Mouse (Mus musculus): ENCODE data around the gene Adgre5. TPM values are rescaled to one million over a fixed set of nuclear protein-coding genes. Genes with fewer than 3 reads are reported as not detected.

Adgre5 gene
- total and polyA plus RNA-seq, 2 experiments from 2014 or later: 9.2 to 9.9 TPM

- no peaks in the 10 kb centered on the region for H3K27me3 ChIP-seq (ENCODE audit: insufficient read depth, low read length)
- no peak overlapping the region for H3K4me3 ChIP-seq (ENCODE audit: low read depth, low read length)
- 89% methylated on average over 2 of the region's 2 CpGs for WGBS
- no peak overlapping the region for H3K27ac ChIP-seq (ENCODE audit: low read depth, low read length)
- ATAC-seq: no peak
- no peaks in the 10 kb centered on the region for H3K36me3 ChIP-seq (ENCODE audit: insufficient read depth)
- no peak overlapping the region for H3K9ac ChIP-seq
- TF ChIP-seq CTCF (IDR thresholded peaks at IDR 0.05; ENCODE audit: low read depth): no peak
- no peaks in the 10 kb centered on the region for H3K9me3 ChIP-seq (ENCODE audit: low read length)
- no peak overlapping the region for H3K4me2 ChIP-seq (ENCODE audit: low read depth)
- no peak for DNase-seq
- no peaks in the 10 kb centered on the region for H3K4me1 ChIP-seq (ENCODE audit: insufficient read depth)
Observed at GRCm38 (mm10) chr8:83774221-83774620, 33.1 kb upstream of the Adgre5 start.

- ATAC-seq (no peak), DNase-seq (no peak)
- no peaks in the 10 kb centered on the region for H3K36me3 ChIP-seq (ENCODE audit: insufficient read depth)
- TF ChIP-seq CTCF (IDR thresholded peaks at IDR 0.05; ENCODE audit: low read depth): no peak
- no peak overlapping the region for H3K27ac ChIP-seq (ENCODE audit: low read depth, low read length)
- H3K4me1 ChIP-seq (ENCODE audit: insufficient read depth): no peaks in the 10 kb centered on the region
- no peak overlapping the region for H3K9ac ChIP-seq
- peak overlapping the region; percentile 35; the same call in 1 of the 2 replicates for H3K4me3 ChIP-seq (ENCODE audit: low read depth, low read length)
- H3K27me3 ChIP-seq (ENCODE audit: insufficient read depth, low read length): no peaks in the 10 kb centered on the region
- H3K9me3 ChIP-seq (ENCODE audit: low read length): no peaks in the 10 kb centered on the region
- peak overlapping the region; percentile 56 for H3K4me2 ChIP-seq (ENCODE audit: low read depth)
- WGBS: 47% methylated on average over 6 of the region's 6 CpGs
Observed at GRCm38 (mm10) chr8:83773452-83773846, 32.3 kb upstream of the Adgre5 start.

GRCm38 (mm10) chr8:83772701-83773451 is 31.8 kb upstream of the Adgre5 start:
- TF ChIP-seq CTCF (IDR thresholded peaks at IDR 0.05; ENCODE audit: low read depth): no peak
- ATAC-seq (peak; percentile 76), DNase-seq (peak; percentile 43)
- Histone ChIP-seq H3K36me3 (ENCODE audit: insufficient read depth) (no peaks in the 10 kb centered on the region), H3K27ac (ENCODE audit: low read depth, low read length) (no peak overlapping the region), H3K4me2 (ENCODE audit: low read depth) (peak overlapping the region; percentile 56), H3K4me1 (ENCODE audit: insufficient read depth) (no peaks in the 10 kb centered on the region), H3K9me3 (ENCODE audit: low read length) (no peaks in the 10 kb centered on the region), H3K4me3 (ENCODE audit: low read depth, low read length) (peak overlapping the region; percentile 35), H3K9ac (0 out of 2 replicates have a peak overlapping the region, but pooled peaks have one; percentile 2), H3K27me3 (ENCODE audit: insufficient read depth, low read length) (no peaks in the 10 kb centered on the region)
- WGBS: 8% methylated on average over 25 of the region's 25 CpGs

GRCm38 (mm10) chr8:83771791-83772190 is 30.7 kb upstream of the Adgre5 start:
- ATAC-seq (no peak), DNase-seq (no peak)
- 74% methylated on average over 4 of the region's 4 CpGs for WGBS
- Histone ChIP-seq H3K27me3 (ENCODE audit: insufficient read depth, low read length) (no peaks in the 10 kb centered on the region), H3K36me3 (ENCODE audit: insufficient read depth) (no peaks in the 10 kb centered on the region), H3K9me3 (ENCODE audit: low read length) (no peaks in the 10 kb centered on the region), H3K27ac (ENCODE audit: low read depth, low read length) (no peak overlapping the region), H3K4me1 (ENCODE audit: insufficient read depth) (no peaks in the 10 kb centered on the region), H3K4me3 (ENCODE audit: low read depth, low read length) (no peak overlapping the region), H3K4me2 (ENCODE audit: low read depth) (no peak overlapping the region), H3K9ac (no peak overlapping the region)
- TF ChIP-seq CTCF (IDR thresholded peaks at IDR 0.05; ENCODE audit: low read depth): no peak

- no peaks in the 10 kb centered on the region for H3K27me3 ChIP-seq (ENCODE audit: insufficient read depth, low read length)
- WGBS: 79% methylated on average over 2 of the region's 2 CpGs
Observed at GRCm38 (mm10) chr8:83770669-83771068, 29.5 kb upstream of the Adgre5 start.

GRCm38 (mm10) chr8:83769720-83770119 is 28.6 kb upstream of the Adgre5 start:
- Histone ChIP-seq H3K4me2 (ENCODE audit: low read depth) (no peak overlapping the region), H3K9ac (no peak overlapping the region), H3K9me3 (ENCODE audit: low read length) (no peaks in the 10 kb centered on the region), H3K27ac (ENCODE audit: low read depth, low read length) (no peak overlapping the region), H3K36me3 (ENCODE audit: insufficient read depth) (no peaks in the 10 kb centered on the region), H3K4me1 (ENCODE audit: insufficient read depth) (no peaks in the 10 kb centered on the region), H3K4me3 (ENCODE audit: low read depth, low read length) (no peak overlapping the region), H3K27me3 (ENCODE audit: insufficient read depth, low read length) (no peaks in the 10 kb centered on the region)
- DNase-seq (no peak), ATAC-seq (no peak)
- TF ChIP-seq CTCF (IDR thresholded peaks at IDR 0.05; ENCODE audit: low read depth): no peak
- 76% methylated on average over 7 of the region's 7 CpGs for WGBS

More at GRCm38 (mm10) chr8:83770669-83771068, 29.5 kb upstream of the Adgre5 start:
- Histone ChIP-seq H3K9me3 (ENCODE audit: low read length) (no peaks in the 10 kb centered on the region), H3K36me3 (ENCODE audit: insufficient read depth) (no peaks in the 10 kb centered on the region), H3K9ac (no peak overlapping the region), H3K4me2 (ENCODE audit: low read depth) (no peak overlapping the region), H3K4me1 (ENCODE audit: insufficient read depth) (no peaks in the 10 kb centered on the region), H3K4me3 (ENCODE audit: low read depth, low read length) (no peak overlapping the region), H3K27ac (ENCODE audit: low read depth, low read length) (no peak overlapping the region)
- DNase-seq (no peak), ATAC-seq (no peak)
- TF ChIP-seq CTCF (IDR thresholded peaks at IDR 0.05; ENCODE audit: low read depth): no peak

- Histone ChIP-seq H3K36me3 (ENCODE audit: insufficient read depth) (no peaks in the 10 kb centered on the region), H3K4me3 (ENCODE audit: low read depth, low read length) (no peak overlapping the region), H3K27me3 (ENCODE audit: insufficient read depth, low read length) (no peaks in the 10 kb centered on the region), H3K4me1 (ENCODE audit: insufficient read depth) (no peaks in the 10 kb centered on the region), H3K9ac (no peak overlapping the region), H3K4me2 (ENCODE audit: low read depth) (no peak overlapping the region), H3K9me3 (ENCODE audit: low read length) (no peaks in the 10 kb centered on the region), H3K27ac (ENCODE audit: low read depth, low read length) (no peak overlapping the region)
- TF ChIP-seq CTCF (IDR thresholded peaks at IDR 0.05; ENCODE audit: low read depth): no peak
- DNase-seq (no peak), ATAC-seq (no peak)
- 54% methylated on average over 5 of the region's 5 CpGs for WGBS
Observed at GRCm38 (mm10) chr8:83768526-83768925, 27.4 kb upstream of the Adgre5 start.

Data from forebrain, postnatal 0 days (tissue).